Mouse (Mus musculus) heart, adult 8-10 months (tissue): ENCODE measurements around the gene Sox6. TPM values are rescaled to one million over a fixed set of nuclear protein-coding genes. Genes with fewer than 3 reads are reported as not detected.

ENCODE experiments used
- DNase-seq: peaks from one replicate; pipeline ENCODE4 v3.0.0; 2022; ENCODE audit warnings: low spot score
- total RNA-seq, 4 experiments: library from RNA; stranded (reverse); gene quantifications; 2 replicates each; pipeline ENCODE4 v1.2.4; 2022

The Sox6 gene
- total RNA-seq, 4 experiments from 2014 or later: 21.3 to 32.2 (median 26.4) TPM

- no peak for DNase-seq
Observed at GRCm38 (mm10) chr7:115985716-115986115, 52.9 kb downstream of the Sox6 start.

GRCm38 (mm10) chr7:115984076-115984475 lies 54.5 kb downstream of the Sox6 start:
- DNase-seq: no peak

GRCm38 (mm10) chr7:115979813-115980512 lies 58.6 kb downstream of the Sox6 start:
- no peak for DNase-seq

GRCm38 (mm10) chr7:115974518-115974917 lies 64.1 kb downstream of the Sox6 start:
- DNase-seq: no peak

- DNase-seq: peak; percentile 8
Observed at GRCm38 (mm10) chr7:115967186-115967585, 71.4 kb downstream of the Sox6 start.

- no peak for DNase-seq
Observed at GRCm38 (mm10) chr7:115966181-115966580, 72.4 kb downstream of the Sox6 start.

GRCm38 (mm10) chr7:115953046-115953445 lies 85.5 kb downstream of the Sox6 start:
- no peak for DNase-seq

- no peak for DNase-seq
Observed at GRCm38 (mm10) chr7:115952235-115952634, 86.4 kb downstream of the Sox6 start.

GRCm38 (mm10) chr7:115951689-115952088 lies 86.9 kb downstream of the Sox6 start:
- no peak for DNase-seq

- no peak for DNase-seq
Observed at GRCm38 (mm10) chr7:115947916-115948315, 90.7 kb downstream of the Sox6 start.

- no peak for DNase-seq
Observed at GRCm38 (mm10) chr7:115946559-115946958, 92.0 kb downstream of the Sox6 start.

- DNase-seq: no peak
Observed at GRCm38 (mm10) chr7:115945516-115945915, 93.1 kb downstream of the Sox6 start.

GRCm38 (mm10) chr7:115944250-115944649 lies 94.3 kb downstream of the Sox6 start:
- no peak for DNase-seq

- DNase-seq: no peak
Observed at GRCm38 (mm10) chr7:115941766-115942165, 96.8 kb downstream of the Sox6 start.

GRCm38 (mm10) chr7:115939292-115939691 lies 99.3 kb downstream of the Sox6 start:
- DNase-seq: no peak

- DNase-seq: no peak
Observed at GRCm38 (mm10) chr7:115936908-115937307, 101.7 kb downstream of the Sox6 start.

GRCm38 (mm10) chr7:115915338-115915737 lies 123.3 kb downstream of the Sox6 start:
- no peak for DNase-seq

GRCm38 (mm10) chr7:115910313-115910712 lies 128.3 kb downstream of the Sox6 start:
- DNase-seq: no peak

- no peak for DNase-seq
Observed at GRCm38 (mm10) chr7:115904798-115905207, 133.8 kb downstream of the Sox6 start.

- DNase-seq: no peak
Observed at GRCm38 (mm10) chr7:115903931-115904797, 134.4 kb downstream of the Sox6 start.

GRCm38 (mm10) chr7:115903368-115903767 lies 135.2 kb downstream of the Sox6 start:
- DNase-seq: no peak

- no peak for DNase-seq
Observed at GRCm38 (mm10) chr7:115895831-115896230, 142.8 kb downstream of the Sox6 start.
